Mouse (Mus musculus) heart, adult 11 months (tissue): ENCODE data around the gene Grik5.
"Not testable (repeated sequence)": the region's sequence is repeated elsewhere in the genome, so short reads cannot be mapped to it uniquely, and the experiment has no call there.

Experiments used
- DNase-seq: peaks from one replicate; pipeline ENCODE4 v3.0.0; 2022

The Grik5 gene

DNA sequence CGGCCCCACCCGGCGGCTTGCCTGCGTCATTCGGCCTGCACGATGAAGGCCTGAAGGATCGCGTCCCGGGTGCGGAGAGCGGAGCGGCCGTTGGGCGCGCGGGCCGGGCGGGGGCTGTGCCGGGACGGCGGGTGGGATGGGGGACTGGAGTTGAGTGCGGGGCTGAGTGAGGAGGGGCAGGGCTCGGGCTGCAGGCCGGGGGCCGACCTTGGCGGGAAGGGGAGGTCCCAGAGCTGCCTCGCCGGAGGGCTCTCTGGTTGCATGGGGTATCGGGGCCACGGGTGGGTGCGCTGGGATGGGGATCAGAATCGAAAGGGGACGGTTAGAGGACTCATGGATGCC, 5.2 kb upstream of the Grik5 start:
- no peak for DNase-seq

DNA sequence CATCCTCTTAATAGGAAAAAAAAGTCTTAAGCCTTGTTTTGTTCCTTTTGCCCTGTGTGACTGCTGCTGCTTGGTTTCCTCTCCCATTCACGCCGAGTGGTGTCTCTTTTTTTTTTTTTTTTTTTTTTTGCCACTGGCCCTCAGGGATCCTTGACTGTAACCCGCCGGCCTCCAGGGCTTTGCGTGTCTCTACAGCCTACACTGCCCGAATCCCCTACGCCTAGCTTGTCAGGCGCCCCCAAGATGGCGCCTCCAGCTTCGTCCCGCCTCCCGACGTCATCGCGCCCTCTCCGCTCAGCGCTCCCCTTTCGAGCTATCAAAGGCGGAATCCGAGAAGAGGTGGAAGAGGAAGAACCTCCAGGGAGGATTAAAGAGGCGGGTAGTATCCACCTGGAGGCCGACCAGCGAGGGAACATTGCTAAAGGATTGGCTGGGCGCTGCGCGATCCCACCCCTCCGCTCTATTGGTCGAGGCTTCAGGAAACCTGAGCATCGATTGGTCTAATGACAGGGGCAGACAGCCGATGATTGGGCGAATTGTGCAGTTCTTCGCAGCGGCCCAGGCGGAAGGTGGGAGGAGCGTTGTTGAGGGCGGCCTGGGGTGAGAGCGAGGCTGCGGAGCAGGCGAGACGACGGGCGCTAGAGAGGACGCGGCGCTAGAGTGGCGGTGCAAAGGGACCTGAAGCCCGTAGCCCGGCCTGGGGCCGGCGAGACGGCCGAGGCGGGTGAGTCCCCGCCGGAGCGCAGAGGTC, 4.7 kb upstream of the Grik5 start:
- peak; percentile 100 for DNase-seq

DNA sequence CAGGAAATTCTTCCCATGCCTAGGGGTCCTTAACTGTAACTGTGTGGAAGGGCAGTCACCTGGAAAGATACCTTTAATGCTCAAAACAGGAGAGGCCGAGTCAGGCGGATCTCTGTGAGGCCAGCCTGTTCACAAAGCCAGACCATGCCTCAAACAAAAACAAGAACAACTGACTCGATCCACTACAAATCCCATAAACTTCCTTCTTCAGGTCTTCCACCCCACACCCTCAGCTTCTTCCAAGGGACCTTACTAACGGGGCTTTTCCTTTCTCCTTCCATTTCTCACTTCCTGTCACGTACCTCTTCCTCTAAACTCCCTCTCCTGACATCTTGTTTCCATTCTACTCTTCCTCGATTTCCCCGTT, 4.1 kb upstream of the Grik5 start:
- DNase-seq: no peak

DNA sequence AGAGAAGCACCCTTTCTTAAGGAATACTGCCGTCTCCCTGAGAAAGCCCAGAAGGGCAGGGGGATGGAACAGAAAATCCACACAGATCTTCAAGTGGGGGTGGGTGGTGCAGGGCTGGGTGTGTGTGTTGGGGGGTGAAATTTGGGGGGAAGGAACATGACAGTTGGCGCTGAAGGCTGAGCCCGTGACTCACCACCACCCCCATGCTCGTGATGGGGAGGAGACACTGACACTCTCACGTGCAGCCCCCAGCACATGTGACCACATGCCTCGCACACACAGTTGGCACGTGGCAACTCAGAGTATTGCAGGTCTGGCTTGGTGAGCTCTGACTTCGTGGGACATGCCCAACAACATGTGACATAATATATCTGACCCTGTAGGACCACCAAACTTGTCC, 1.8 kb upstream of the Grik5 start:
- no peak for DNase-seq

DNA sequence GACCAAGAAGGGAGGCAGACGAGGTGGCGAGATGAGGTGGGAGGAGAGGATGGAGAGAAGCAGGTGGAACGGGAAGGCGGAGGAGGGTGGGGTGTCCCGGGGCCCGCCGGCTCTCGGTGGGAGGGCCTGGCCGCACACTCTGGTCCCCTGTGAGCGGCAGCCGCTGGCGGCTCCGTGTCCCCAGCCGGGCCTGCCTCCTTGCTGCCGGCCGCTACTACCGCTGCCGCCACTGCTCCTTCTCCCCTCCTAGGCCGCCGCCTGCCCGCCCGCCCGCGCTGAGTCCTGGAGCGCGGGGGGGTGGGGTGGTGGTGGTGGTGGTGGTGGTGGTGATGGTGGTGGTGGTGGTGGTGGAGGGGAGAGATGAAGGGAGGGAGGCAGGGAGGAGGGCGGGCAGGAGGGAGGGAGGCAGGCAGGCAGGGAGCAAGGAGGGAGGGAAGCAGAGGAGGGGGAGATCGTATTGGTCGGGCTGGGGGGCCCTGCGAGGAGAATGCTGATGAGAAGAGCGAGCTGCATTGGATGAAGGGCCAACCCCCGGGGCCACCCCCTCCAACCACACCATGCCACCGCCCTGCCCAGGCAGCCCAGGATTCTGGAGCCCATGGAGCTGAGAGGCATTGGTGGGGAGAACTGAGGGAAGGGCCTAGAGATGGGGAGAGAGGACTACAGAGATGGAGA, 707 bp upstream of the Grik5 start:
- peak; percentile 94 for DNase-seq

DNA sequence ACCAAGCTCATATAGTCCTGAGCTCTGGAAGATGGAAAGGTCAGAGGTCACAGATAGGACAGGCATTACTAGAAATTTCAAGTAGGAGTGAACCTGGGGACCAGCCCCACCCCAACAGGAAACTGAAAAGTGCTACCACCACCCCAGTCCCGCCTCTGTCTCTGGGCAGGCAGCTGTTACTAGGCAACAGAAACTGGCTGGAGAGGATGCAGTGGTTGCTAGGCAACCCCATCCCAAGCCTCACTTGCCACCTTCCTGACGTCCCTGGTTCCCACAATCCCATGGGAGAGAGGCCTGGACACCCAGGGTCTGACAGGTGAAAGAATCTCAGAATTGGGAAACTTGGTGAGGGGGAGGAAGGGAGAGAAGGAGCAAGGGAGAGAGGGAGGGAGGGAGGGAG, 3.4 kb downstream of the Grik5 start:
- DNase-seq: no peak

DNA sequence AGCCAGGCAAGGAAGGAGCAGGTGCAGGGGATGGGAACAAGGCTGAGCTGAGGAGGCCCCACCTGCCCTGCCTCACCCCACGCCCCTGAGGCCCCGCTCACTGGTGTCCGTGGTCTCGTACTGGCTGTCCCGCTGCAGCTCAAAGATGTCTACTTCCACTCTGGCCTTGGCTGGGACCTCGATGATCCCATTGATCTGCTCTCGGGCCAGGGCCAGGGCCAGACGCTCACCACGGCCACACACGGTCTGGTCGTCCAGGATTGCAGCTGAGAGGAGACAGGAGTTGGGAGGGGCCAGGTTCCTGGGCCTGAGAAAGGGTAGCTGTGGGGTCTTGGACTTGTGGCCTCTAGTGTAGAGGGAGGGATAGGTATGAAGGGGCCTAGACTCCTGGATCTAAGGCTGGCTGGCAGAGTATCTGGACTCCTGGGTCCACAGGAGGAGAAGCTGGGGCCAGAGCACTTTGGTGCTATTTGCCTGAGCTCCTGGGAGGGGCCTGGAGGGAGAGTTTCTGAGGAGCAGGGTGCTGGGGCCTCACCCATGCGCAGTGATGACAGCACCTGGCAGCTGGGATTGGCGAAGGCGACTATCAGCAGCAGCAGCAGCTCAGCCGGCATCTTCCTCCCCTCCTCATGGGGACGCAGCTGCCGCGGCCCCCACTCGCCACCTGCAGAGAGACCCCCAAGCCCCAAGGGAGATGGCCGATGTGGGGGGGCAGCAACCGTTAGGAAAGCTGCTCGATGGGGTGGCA, 4.1 kb downstream of the Grik5 start:
- peak; percentile 89 for DNase-seq

DNA sequence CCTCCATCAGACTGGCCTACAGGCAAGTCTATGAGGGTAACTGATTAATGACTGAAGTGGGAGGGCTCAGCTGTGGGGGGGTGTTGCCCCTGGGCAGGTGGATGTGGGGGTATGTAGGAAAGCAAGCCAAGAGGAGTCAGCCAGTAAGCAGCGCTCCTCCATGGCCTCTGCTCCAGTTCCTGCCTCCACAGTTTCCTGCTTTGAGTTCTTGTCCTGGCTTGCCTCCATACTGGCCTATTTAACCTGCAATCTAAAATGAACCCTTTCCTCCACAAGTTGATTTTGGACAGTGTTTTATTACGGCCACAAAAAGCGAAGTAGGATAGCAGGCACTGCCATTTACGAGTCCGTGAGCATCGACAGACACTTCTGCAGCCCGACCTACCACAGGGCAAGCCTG, 4.8 kb downstream of the Grik5 start:
- DNase-seq: no peak

DNA sequence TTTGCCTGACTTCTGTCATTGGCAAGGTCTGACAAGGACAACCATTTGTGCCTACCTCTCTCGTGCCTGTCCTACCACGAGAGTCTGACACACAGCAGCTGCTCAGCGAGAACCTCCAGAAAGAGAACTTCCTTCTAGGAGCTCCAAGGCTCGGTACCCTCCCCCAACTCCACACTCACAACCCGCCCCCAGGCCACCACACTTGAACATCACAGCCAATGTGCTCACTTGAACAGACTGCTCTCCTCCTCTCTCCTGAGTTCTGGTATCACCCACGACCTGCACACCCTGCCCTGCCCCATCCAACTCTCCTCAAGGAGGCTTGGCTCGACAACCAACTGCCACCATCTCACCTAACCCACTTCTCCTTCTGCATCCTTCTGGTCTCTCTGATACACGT, 8.2 kb downstream of the Grik5 start:
- no peak for DNase-seq

DNA sequence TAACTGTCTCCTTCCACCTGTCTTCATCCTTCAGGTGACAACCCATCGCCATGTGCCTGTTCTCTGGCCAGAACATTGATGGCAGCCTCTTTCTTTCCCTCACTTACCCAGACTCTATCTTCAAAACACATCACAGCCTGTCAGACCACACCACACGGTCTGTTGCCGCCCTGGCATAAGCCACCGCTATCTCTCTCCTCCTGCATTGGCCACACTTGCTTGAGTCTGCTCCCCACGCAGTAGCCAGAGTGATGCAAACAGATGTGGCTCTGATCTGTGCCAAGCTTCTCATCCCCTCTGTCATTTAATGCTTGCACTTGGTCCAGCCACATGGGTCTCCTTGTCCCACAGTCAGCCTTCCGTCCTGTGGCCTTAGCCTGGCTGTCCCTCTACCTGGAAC, 8.8 kb downstream of the Grik5 start:
- DNase-seq: no peak

DNA sequence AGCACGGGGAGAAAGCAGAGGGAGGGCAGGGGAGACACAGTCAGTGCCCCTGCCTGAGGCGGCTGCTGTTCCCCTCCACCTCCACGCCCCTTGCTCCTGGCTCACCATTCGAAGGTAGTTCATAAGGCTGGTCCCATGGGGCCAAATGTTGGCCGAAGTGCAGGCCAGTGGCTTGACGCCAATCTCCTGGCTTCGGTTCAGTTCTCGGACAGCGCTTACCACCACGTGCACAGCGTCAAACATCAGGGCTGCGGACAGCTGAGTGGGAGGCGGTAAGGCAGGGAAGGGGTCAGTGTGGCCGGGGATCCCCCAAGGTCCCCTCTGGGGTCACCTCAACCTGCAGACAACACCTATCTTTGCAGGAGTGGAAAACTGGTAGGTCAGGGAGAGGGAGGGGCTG, 13.3 kb downstream of the Grik5 start:
- peak; percentile 92 for DNase-seq

DNA sequence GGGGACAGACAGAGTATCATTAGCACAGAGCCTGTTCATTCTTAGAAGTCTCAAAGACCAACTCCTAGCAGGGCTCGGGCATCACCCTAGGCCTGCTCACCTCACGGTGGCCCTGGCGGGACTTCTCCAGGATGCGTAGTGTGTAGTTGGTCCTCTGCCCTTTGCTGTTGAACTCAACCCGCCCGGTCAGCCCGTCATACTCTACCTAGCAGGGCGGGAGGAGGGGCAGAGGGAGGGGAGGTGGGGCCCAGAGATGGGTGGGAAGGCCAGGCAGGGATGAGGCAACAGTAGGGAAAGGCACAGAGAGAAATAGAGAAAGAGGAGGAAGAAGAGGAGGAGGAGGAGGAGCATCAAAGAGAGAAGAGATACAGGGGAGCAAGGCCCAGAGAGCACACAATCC, 13.8 kb downstream of the Grik5 start:
- DNase-seq: peak; percentile 80

DNA sequence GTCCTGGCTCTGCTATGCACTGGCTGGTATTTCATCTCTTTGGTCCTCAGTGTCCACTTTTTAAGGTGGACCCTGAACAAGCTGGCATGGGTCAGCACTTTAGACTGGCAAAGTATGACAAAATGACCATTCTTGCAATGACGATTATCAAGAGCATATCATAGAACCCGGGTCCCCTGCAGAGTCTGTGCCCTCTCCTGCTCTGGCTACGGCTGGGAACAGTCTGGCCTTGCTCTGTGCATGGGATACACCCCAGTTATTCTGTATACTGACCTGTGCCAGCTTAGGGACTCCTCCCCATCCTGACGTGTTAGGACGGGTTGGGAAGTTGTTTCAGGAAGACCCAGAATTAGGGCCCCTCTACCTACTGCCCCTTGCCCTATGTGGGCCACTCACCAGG, 14.3 kb downstream of the Grik5 start:
- DNase-seq: peak; percentile 81

DNA sequence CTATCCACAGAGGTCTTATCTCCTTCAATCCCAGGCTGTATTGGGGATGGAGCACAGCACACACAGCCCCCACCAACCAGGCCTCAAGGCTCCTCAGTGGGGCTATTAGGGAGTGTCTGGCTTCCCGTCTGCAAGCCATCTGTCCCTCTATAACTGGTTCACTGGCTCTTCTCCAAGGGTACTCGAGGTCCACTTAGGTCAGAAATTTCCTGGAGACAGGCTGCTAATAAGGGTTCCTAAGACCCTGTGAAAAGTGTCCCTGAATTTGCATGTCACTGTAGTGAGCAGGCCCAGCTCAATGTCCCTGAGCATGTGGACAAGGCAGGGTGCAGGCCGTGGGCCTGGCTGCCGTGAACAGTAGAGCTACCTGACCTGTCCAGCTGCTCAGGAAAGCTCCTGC, 15.2 kb downstream of the Grik5 start:
- DNase-seq: peak; percentile 83

DNA sequence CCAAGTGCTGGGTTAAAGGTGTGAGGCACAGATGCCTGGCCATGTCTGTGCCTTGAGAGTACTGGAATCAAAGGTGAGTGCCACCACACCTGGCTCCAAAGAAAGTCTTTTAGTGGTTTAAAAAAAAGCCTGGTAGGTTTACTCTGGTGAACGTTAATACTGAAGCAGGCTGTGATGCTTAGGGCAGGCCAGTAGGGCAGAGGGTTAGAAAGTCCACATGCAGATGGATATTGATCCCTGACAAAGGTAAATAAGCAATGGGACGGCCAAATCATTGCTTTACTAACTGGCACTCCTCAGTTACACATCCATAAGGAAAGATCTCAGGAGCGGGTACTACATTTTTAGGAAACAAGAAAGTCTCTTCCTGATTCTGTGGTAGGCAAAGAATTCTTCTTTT, 19.6 kb downstream of the Grik5 start:
- no peak for DNase-seq

DNA sequence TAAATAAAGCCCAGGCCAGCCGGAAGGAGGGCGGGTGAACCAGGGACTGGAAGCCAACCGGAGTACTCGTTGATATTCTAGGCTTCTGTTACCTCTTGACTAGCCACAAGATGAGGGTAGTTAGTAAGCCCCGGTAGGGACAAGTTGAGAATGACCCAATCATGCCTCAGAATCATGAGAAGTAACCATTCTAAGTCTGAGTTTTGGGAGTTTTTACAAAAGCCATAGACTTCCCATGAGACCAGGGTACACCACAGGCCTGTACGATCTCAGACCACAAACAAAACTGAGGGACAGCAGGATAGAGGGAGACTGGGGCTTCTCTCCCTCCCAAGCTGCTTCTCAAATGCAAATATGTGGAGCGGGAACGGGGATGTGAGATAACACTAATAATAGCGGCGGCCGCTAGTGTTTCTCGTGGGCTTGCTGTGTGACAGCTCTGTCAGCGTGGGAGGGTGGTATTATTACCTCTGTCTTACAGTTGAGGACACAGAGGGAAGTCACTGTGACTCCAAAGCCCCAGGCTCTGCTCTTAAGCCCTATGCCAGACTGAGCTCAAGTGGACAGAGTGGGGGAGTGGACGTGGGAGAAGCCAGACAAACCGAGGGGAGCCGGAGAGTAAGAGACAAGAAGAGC, 22.7 kb downstream of the Grik5 start:
- DNase-seq: no peak

DNA sequence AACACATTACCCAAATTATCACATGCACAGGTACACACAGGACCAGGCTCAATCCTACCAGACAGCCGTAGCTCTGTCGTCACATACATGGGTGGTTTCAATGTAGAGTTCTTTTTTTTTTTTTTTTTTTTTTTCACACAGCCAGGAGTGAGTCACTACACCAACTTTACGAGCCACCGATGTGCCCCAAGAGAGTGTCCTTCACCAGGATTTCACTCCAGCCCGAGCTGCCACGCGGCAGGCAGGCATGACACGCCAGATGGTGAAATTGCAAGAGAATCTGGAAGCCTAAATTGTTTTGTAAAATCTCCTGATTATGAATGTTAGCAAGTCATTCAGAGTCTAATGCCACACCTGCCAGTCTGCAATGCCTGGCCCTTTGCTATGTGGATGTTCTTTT, 24.8 kb downstream of the Grik5 start:
- no peak for DNase-seq

DNA sequence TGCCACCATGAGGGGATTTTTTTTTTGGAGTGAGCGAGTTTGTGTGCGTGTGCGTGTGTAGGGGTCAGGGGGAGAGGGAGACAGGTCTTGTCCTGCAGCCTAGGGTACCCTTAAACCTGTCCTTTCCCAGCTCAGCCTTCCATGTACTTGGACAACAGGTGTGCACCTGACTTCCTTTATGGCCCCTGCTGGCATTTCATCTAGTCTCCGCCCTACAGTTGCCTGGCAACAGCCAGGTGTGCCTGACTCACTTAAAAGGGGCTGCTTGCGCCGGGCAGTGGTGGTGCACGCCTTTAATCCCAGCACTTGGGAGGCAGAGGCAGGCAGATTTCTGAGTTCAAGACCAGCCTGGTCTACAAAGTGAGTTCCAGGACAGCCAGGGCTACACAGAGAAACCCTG, 27.5 kb downstream of the Grik5 start:
- DNase-seq: not testable (repeated sequence)

DNA sequence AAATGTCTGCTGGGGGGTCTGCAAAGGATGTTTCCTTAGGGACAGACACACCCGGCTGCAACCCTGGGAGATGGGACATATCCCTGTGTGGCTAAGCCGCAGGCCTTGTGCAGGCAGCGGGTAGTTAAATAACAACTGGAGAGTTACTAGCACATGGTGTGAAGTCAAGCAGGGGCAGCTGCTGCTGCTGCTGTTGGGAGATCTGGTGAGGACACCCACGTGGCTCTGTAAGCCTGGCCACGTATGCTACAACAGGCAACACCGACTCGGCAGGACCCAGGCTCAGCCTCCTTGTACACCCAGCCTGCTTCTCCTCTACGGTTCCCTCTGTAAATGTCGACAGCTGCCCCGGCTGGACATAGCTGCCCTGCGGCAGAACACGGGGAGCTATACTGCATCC, 30.2 kb downstream of the Grik5 start:
- no peak for DNase-seq

DNA sequence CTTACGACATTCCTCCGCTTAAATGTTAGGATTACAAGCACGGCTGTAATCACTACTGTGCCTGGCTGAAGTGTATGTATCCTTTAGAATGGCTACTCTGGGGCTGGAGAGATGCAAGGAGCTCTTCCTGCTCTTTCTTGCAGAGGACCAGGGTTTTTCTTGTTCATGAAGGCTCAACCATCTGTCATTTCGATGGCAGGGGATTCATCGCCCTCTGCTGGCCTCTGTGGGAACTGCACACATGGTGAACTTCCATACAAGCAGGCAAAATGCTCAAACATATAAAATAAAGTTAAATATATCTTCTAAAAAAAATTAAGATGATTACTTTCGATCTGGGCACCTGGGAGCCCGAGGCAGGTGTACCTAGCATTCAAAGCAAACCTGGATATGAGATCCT, 36.2 kb downstream of the Grik5 start:
- no peak for DNase-seq

DNA sequence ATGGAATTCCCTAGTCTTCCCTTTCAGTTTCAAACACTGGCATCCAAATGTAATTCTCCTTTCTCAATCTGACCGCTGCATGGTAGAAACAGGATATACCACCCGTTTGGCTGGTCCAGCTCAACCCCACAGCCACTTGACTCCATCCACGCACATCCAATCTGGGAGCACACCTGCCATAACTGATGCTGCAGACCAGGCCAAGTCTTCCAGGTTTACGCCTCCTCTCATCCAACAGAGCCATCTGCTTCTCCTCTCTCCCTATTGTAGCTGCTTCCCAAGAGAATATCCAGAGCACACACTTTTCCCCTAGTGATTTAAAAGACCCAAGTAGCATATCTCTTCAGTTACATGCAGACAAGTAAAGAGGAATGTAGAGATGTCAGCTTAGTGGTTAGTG, 37.4 kb downstream of the Grik5 start:
- DNase-seq: no peak

DNA sequence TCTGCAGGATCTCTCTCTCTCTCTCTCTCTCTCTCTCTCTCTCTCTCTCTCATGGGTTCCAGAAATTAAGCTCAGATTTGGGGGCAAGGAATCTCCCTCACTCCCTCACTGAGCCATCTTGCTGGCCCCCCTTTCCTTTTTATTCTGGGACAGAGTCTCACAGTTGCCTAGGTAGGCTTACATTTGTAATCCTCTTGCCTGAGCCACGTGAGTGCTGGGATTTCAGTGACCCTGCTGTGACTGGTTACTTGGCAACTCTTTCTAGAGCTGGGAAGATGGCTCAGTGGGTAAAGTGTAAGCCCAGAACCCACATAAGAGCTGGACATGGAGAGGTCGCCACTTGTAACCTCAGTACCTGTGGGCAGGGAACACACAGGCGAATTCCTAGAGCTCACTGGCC, 40.6 kb downstream of the Grik5 start:
- no peak for DNase-seq

DNA sequence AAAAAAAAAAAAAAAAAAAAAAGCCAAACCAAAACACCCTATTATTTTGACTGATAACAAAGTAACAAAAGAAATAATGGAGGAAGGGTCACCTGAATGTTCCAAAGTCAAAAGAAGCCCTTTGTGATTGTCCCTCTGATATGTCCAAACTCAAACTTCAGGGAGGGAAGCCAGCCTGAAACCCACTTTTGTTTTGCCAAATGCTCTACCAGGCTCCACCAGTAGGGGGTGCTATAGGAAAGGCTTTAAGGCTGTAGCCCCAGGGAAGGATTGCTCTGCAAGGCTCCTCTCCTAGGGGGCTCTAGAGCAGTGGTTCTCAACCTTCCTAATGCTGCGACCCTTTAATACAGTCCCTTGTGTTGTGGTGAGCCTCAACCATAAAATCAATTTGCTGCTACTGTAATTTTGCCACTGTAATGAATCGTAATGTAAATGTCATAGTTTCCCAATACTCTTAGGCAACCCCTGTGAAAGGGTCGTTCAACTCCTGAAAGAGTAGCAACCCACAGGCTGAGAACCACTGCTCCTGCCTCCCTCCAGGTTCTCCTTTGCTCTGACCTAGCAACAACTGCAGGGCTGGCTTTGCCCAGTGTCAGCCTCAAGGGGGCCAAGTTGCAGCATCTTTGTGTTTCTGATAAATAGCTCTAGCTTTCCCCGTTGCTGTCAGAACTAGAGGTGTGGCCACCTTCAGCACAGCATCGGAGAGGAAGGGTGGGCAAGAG, 42.0 kb downstream of the Grik5 start:
- no peak for DNase-seq
